Mouse (Mus musculus): ENCODE data around the gene Adat2.
A peak's percentile ranks its signal among the peaks of the same experiment; 100 is the strongest.

Gene Adat2

DNA sequence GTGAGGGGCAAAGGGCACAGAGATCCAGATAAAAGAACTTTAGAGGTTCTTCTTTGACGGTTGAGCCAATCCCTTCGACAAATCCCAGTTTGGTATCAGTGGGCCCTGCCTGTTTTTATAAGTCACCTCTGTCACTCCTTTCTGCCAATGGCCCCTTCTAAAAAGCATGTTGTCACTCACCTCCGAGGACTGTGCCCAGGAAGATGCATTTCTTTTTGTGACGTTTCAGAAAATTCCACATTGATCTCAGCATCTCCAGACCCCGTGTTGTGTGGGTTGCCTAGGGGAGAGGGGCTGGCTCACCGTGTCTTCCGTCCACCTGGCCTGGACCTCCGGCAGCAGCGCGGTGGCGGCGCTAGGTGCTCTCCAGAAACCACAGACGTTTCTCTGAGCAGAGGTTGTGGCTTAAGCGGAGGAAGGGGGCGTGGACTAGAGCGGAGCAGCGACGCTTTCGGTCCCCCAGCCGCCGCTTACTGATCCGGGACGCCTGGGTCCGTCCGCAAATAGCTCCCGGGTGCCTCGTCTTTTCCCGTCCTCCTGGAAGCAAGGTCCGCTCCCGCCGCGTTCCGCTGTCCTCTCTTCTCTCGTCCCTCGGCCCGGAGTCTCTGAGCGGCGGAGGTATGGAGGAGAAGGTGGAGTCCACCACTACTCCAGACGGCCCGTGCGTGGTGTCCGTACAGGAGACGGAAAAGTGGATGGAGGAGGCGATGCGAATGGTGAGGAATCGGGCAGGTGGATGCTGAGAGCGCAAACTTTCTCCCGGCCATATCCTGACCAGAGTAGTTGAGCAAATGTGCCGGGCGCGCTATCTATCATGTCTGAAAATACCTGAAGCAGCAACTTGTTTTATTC, at the start of gene Adat2, which contains the start of gene Pex3:
Gene Adat2, plus strand, starts transcription at position 249 of the 852 bp plus-strand sequence.
Gene Pex3, minus strand, starts transcription at position 497 of the 852 bp plus-strand sequence.
- peak; percentile 93 for DNase-seq (ENCODE audit: low read depth)

DNA sequence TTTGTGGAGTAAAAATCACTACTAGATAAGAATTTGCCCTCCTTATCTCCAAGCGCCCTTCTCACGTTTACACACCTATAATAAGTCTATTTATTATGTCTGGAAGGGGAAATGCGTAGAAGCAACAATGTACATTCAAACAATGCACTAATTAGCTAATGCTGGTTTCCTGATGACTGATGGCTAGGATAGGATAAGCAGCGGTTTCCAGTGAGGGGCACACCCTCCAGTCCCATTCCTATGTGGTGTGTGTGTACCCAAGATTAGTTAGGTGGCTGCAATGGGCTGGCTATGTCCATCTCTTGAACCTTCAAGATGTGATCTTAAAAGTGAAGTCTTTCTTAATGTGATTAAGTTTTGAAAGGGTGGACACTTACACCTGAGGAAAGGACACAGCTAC, 30.8 kb upstream of the Adat2 start:
- DNase-seq (ENCODE audit: low read depth): no peak

DNA sequence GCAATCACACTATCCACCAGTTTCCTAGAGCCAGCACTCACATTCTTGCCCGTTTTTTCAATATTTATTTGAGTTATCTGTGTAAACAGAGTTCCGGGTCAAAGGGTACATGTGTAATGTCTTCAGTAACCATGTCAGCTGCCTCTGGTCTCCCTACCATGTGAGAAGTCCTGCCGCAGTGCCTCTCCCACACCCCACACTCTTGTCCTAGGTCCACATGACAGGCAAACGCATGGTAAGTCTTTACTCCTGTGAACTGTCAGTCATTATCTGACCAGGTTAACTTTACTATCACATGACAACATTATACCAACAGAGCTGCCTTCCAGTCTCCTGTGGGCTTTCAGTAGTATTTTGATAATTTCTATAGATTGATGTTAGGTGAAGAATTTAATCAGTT, 24.5 kb upstream of the Adat2 start:
- DNase-seq (ENCODE audit: low read depth): no peak

DNA sequence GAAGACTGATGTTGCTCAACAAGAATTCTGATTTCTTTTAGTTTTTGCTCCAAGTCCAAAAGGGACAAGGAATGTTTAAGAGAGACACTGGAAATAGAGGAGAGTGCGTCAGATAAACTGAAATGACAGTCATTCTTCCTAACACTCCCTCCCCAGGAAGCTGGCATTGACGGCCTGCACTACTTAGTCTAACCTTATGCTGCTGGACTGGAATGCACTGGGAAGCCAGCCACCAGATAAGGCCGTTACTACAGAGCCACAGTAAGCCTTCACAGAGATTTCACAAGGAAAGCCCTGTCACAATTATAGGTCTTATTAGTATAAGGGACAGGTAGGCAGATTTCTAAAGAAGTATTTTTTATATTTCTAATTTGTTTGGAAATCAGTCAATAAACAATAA, 17.9 kb upstream of the Adat2 start:
- DNase-seq (ENCODE audit: low read depth): no peak

DNA sequence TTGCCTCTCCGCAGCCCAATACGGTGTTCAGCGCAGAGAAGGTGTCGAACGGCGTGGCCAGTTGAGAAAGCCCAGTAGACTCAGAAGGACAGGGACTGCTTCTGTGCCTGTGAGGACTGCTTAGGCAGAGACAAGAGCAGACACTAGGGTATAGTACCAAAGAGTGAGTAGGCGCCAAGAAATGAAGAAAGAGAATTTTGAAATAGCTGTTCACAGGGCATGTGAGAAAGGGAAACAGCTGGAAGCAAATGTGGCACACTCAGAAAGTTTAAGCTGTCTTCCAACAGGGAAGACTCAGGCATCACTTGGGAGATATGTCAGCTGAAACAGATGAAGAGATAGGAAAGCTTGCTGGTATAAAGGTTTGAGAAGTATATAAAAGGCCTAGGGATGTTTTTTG, 16.0 kb upstream of the Adat2 start:
- DNase-seq (ENCODE audit: low read depth): no peak

DNA sequence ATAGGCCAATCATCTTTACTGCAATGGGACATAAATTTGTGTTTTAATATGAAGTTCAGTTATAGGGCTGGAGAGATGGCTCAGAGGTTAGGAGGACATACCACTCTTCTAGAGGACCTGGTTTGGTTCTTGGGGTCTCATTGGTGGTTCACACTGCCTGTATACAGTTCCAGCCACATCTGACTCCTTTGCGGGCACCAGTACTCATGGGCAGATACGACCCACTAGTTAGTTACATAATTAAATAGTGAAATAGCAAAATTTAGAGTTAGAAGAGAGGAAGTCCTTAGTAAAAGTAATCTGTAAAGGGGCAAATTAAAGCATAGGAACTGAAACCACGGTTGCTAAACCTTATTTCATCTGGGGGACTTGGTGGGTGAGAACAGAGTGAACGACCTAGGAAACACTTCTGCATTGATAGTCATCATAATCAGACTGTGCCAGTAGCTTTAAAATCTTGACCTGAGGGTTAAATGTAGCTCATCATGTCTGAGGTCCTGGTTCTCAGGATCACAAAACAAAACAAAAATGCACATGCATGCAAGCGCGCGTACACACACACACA, 12.8 kb upstream of the Adat2 start:
- DNase-seq (ENCODE audit: low read depth): no peak

DNA sequence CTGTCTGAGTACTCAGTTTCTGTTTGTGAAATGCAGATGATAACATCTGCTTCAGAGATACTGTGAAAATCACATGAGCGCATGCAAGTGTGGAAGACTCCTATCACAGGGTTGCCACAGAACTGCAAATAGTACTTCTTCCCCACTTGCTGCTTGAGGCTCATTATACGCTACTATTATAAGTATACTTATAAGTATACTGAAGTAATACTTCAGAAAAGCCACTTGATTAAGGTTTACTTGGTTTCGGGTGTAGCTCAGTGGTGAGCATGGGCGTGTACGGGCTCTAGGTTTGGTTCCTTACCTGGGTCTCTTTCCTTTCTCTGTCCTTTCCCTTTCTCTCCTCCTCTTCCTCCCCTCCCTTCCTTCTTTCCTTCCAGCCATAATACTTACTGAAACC, 11.0 kb upstream of the Adat2 start:
- no peak for DNase-seq (ENCODE audit: low read depth)

DNA sequence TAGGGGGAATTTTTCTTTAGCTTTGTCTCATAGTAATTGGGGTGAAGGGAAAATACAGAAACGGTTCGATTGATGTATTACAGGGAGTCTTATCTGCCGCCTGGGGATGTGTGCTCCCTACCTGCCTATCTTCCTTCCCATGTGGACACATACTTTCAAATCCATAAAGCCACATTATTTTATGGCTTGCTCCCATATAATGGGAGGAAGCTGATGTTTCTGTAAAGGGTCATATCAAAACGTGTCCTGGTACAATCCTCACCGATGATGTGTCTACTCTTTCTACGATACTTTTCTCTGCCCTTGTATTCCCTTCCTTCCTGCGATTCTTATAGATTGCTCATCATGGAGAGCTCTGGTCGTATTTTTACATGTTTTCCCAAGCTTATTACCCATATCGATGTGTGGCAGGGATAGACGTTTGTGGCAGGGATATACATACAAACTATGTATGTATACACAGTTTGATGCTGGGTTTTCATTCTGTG, 848 bp downstream of the Adat2 start:
- no peak for DNase-seq (ENCODE audit: low read depth)

DNA sequence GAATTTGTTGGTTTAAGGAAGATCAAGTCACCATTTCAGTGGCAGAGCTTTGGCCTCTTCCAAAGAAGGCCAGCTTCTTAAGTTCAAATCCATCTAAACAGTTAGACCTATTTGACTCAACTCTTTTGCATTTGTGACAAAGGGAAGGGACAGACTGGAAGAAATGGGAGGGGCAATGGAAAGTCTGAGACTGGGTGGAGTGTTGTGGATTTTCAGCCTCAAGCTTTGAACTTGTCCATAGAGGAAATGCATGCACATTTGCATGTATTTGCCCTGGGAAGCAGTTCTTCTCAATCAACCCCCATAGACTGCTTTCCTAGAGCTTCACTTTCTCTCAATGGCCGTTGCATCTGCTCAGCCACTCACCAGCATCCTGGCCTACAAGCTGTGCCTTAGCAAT, 1.6 kb downstream of the Adat2 start:
- no peak for DNase-seq (ENCODE audit: low read depth)

DNA sequence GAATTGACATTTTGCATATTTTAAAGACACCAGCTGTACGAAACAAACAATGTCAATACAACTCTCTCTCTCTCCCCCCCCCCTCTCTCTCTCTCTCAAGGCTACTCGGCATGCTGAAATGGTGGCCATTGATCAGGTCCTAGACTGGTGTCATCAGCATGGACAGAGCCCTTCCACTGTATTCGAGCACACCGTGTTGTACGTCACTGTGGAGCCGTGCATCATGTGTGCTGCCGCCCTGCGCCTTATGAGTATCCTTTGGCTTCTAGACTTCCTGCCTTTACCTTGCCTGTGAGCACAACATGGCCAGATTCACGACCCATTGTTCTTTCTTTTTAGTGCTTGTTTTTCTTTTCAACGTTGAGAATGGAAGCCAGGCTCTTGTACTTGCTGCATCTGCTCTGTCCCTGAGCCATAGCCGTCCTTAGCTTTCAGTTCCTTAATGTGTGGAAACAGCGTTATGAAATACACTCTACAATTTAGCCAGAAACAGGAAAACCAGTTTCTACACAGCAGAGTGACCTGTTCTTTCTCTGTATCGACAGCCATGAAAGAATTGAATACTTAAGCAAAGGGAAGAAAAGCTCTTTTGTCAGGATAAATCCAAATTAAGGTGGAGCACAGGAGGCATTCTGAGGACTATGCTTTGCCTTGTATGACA, 7.5 kb downstream of the Adat2 start:
- DNase-seq (ENCODE audit: low read depth): no peak

DNA sequence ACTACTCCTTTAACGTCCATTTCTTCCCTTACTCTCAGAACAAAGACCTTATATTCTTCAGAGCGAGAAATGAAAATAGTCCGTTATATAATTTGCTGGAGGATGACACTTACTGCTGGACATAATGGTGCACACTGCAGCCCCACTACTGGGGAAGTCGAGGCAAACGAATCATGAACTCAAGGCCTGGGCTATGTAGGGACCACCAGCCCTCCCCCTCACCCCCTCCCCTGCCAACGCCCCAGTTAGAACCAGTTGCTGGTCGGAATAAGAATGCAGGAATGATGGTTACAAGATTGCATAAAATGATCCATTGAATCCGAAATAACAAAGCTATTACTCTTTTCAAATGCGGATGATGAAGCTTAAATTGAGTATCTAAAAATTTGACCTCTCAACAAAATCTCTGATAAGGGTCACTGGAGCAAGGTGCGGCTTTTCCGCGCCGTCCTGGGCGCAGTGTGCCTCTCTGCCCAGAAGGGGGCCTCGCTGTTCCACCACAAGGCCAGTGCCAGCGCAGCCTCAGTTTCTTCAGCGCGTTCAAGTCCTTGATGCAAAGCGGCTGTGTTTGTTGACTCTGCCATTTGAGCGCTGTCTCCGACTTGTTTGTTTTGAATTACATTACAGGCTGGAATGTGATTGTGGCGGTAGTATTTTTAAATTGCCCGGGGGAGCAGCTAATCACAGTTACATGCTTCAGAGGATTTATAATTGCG, 11.8 kb downstream of the Adat2 start:
- peak; percentile 20 for DNase-seq (ENCODE audit: low read depth)

DNA sequence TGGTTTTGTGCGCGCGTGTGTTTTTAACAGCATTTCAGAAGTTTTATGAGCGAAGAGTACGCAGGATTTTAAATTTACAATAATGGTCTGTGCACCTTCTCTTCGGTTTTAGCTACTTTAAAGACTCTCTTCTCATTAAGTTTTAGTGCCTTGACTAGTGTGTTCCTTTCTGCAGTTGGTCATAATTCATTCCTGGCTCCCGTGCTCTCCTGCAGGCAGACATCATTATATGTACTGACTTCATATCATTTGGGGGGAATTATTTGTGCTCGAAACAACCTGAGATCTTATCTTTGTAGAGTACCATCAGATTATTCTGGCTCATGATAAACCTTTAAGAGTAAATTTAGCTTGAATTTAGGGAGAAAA, 12.4 kb downstream of the Adat2 start:
- DNase-seq (ENCODE audit: low read depth): no peak

DNA sequence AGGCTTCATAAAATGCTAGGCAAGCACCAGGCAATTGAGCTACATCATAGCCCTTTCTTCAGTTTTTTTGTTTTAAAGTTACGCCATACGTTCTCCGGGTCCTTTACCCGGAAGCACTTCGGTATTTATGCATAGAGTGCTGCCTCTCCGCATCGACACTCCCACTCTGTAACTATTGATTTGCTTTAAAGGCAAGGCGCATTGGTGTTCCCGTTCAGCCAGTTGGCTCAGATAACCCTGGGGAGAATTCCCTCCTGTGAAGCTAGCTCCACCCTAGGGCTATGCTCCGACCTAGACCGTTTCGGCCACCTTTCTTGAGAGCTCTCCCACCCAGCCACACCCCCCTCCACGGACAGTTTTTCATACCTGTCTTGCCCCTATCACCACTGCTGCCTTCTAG, 13.7 kb downstream of the Adat2 start:
- no peak for DNase-seq (ENCODE audit: low read depth)

DNA sequence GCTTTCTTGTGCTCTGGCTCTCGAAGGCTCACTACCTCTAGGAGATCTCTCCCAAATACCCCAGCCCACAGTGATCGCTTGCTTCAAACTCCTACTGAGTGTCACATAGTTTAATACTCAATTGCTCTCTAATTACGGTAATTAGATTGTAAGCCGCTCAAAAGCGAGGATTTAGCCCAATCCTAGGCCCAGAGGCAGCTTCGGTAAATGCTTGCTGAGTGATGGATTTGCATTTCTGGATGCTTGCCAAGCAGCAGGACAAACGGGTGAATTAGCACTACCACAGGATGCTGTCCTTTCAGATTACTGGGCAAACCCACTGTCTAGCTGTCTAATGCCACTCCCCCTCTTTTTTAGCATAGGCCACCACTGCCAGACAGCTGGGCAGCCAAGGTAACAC, 17.1 kb downstream of the Adat2 start:
- peak; percentile 71 for DNase-seq (ENCODE audit: low read depth)

DNA sequence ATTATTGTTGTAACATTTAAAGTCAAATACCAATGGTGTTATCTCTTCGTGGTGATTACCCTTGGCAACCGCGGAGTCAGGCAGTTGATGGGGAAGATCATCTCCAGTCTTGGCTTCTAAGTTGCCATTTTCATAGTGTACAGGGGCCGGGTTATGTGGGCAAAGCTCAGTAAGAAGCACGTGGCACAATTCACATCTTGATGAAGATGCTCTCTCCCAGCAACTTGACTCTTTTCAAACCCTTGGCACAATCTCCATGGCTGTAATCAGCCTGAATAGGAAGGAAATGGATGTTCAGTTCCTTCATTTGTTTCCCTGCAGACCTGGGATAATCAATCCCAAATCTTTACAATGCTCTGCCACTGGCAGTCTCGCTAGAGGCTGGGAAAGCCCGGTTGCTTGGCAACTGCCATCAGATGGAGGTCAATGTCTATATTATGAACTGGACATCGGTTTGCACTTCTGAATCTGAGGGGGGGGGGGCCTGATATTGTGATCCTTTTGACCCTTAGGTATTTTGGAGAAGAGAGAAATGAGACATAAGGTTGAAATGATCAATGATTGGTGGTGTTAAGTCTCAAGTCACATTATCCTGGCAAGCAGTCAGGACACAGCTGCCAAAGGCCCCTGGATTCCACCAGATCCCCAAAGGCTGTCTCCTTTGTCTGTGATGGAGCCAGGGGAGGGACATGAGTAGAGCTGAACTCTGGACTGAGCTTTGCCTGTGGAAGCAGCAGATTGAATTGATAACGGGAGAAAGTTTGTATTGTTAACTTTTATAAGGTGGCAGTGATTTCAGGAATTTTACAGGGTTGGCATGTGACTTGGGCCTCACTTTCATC, 18.2 kb downstream of the Adat2 start:
- DNase-seq (ENCODE audit: low read depth): no peak

DNA sequence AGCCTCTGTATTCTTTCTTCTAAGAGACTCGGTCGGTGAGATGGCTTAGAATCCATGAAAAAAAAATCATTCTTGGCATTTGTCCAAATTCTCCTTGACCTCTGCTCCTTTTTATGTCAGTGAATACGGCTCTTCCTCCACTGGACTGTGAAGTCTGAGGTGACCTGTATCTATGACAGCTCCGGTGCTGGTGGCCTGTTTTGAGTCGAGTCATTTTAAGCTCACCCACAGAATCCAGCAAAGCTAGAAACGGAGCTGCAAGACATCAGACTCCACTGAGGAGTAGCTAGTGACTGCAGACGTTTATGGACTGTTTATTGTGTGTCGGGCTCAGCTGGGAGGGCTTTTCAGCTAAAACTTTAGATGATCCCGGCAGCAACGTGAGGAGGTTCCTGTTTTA, 19.3 kb downstream of the Adat2 start:
- no peak for DNase-seq (ENCODE audit: low read depth)

DNA sequence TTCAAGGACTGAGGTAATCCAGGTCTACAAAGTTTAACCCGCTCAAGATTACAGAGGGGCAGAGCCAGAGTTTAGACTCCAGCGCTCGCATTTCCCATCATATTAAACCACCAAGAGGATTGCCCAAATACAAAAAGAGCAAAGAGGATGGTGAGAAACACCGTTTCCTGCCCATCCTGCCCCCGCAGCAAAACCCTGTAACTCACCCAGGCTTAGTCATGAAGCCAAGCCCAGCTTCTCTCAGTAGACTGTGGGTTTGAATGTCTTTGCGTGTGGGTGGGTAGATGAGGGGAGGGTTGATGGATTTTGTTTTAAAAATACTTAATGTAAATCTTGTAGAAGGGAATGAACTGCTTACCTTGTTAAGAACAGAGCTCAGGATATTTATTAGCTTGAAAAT, 19.7 kb downstream of the Adat2 start:
- DNase-seq (ENCODE audit: low read depth): peak; percentile 33

DNA sequence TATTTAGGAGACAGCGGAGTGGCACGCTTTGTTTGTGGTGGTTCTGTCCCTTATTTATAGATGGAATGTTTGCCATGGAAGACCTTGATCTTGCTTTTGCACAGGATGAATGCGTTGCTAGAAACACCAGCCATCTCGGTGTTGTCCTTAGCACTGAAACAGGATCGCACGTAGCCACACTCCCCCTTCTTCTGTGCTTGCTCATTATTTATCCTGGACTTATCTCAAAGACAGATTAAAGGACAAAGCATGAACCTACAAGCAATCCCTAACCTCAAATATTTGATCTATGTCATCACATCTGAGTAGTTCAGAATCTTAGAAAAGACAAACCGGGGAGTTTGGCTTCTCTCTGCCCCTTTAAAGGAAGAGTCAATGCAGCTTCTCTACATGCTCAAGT, 24.4 kb downstream of the Adat2 start:
- DNase-seq (ENCODE audit: low read depth): no peak

DNA sequence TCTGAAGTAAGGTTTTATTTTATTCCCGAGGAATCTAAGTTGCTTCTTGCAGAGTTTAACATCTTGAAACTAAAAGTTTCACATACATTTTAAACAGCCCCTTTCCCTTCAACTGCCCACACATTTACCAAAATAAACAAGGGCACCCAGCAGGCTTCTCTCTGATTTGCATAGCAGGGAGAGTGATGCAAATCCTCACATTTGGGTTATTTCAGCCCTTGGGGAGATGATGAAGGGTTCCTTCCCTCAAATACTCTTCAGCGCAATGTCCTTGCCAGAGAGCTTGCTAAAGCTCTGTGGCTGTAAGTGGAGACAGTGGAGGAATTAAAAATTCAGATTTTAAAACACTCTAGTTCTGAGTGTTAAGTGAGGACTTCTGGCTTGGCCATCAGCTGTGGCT, 35.2 kb downstream of the Adat2 start:
- no peak for DNase-seq (ENCODE audit: low read depth)

DNA sequence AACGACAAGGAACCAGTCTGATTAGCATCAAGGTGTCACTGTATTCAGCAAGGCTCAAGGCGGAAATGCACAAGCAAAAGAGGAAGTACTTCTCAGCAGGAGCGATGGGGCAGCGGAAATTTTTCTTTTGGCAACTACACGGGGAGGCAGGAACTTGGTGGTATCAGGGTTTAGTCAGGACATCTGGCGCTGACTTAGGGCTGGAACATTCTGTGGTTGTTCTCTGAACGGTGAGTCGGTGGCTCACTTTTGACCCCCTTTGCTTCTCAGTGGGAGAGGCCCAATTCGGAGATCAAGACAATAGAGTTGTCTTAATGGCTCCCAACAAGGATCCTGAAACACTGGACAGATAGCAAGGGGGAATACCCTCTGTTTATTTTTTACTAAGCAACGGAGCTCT, 39.5 kb downstream of the Adat2 start:
- DNase-seq (ENCODE audit: low read depth): no peak

DNA sequence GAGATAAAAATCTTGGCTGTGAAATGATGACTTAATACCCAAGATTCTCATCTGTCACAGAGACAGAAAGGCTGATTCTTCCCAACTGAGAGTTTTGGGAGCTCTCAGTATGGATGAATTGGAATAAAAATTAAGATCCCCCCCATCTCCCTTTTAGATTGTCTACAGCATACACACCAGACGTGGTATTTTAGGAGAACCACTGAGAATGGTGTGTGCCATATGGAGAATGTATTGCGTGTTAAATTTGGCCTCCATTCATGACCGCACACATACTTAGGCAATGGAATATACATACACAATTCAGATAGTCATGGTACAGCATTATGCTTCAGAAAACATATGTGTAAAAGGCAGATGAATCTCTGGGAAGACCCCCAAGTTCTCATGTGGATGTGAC, 40.8 kb downstream of the Adat2 start:
- no peak for DNase-seq (ENCODE audit: low read depth)

DNA sequence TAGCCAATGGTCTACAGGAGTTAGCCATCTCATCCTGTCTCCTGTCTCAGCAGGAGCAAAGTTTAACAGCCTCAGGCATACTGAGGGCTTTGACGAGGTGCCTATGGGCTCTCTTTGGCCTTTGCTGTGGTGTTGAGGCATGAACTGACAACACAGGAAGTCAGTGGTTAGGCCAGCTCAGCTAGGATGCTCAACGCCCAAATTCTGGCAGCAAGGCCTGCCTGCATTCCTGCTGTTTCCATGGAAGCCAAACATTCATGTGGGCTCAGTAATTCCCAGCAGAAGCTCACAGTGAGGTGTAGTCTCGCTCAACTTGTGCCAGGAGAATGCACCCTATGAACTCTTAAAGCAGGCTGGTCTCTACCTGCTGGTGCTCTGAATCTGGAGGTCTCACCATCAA, 43.4 kb downstream of the Adat2 start:
- peak; percentile 14 for DNase-seq (ENCODE audit: low read depth)

All from 416B (cell line).